Mouse (Mus musculus): ENCODE data around the gene Rhox3e. TPM values are rescaled to one million over a fixed set of nuclear protein-coding genes. Genes with fewer than 3 reads are reported as not detected.
"Not testable (repeated sequence)": the region's sequence is repeated elsewhere in the genome, so short reads cannot be mapped to it uniquely, and the experiment has no call there.

The Rhox3e gene
- not detected in 2 replicates for polyA plus RNA-seq (2012; rRNA removed)

- not testable (repeated sequence) for H3K27ac ChIP-seq (ENCODE audit: control insufficient read depth, insufficient read depth, low read depth, low read length); H3K4me3 ChIP-seq (ENCODE audit: control insufficient read depth, low read depth, low read length); H3K4me1 ChIP-seq (ENCODE audit: control insufficient read depth, insufficient read depth, low read length); H3K36me3 ChIP-seq (ENCODE audit: control insufficient read depth, insufficient read depth, low read length); H3K27me3 ChIP-seq (ENCODE audit: control insufficient read depth, insufficient read depth, low read length)
Observed at GRCm38 (mm10) chrX:37541719-37542118, at the start of gene Rhox3e. Rhox3e (plus strand) TSS chrX:37542019.

- not testable (repeated sequence) for H3K27ac ChIP-seq (ENCODE audit: control insufficient read depth, insufficient read depth, low read depth, low read length); H3K4me3 ChIP-seq (ENCODE audit: control insufficient read depth, low read depth, low read length); H3K27me3 ChIP-seq (ENCODE audit: control insufficient read depth, insufficient read depth, low read length); H3K4me1 ChIP-seq (ENCODE audit: control insufficient read depth, insufficient read depth, low read length); H3K36me3 ChIP-seq (ENCODE audit: control insufficient read depth, insufficient read depth, low read length)
Observed at GRCm38 (mm10) chrX:37514059-37514458, 27.8 kb upstream of the Rhox3e start, which contains the start of gene Rhox4d. Rhox4d (plus strand) TSS chrX:37514359.

GRCm38 (mm10) chrX:37530152-37530551 is 11.7 kb upstream of the Rhox3e start, which contains the start of gene Rhox2e:
Rhox2e (plus strand) TSS chrX:37530452.
- not testable (repeated sequence) for H3K36me3 ChIP-seq (ENCODE audit: control insufficient read depth, insufficient read depth, low read length); H3K4me1 ChIP-seq (ENCODE audit: control insufficient read depth, insufficient read depth, low read length); H3K4me3 ChIP-seq (ENCODE audit: control insufficient read depth, low read depth, low read length); H3K27me3 ChIP-seq (ENCODE audit: control insufficient read depth, insufficient read depth, low read length); H3K27ac ChIP-seq (ENCODE audit: control insufficient read depth, insufficient read depth, low read depth, low read length)

GRCm38 (mm10) chrX:37557112-37557511 is 15.3 kb downstream of the Rhox3e start, which contains the start of gene Rhox4e:
Rhox4e (plus strand) TSS chrX:37557412.
- H3K4me1 ChIP-seq (ENCODE audit: control insufficient read depth, insufficient read depth, low read length); H3K36me3 ChIP-seq (ENCODE audit: control insufficient read depth, insufficient read depth, low read length); H3K27me3 ChIP-seq (ENCODE audit: control insufficient read depth, insufficient read depth, low read length); H3K4me3 ChIP-seq (ENCODE audit: control insufficient read depth, low read depth, low read length); H3K27ac ChIP-seq (ENCODE audit: control insufficient read depth, insufficient read depth, low read depth, low read length): not testable (repeated sequence)

GRCm38 (mm10) chrX:37571105-37571504 is 29.3 kb downstream of the Rhox3e start, which contains the start of gene Rhox2f:
Rhox2f (plus strand) TSS chrX:37571405.
- H3K4me1 ChIP-seq (ENCODE audit: control insufficient read depth, insufficient read depth, low read length); H3K27ac ChIP-seq (ENCODE audit: control insufficient read depth, insufficient read depth, low read depth, low read length); H3K36me3 ChIP-seq (ENCODE audit: control insufficient read depth, insufficient read depth, low read length); H3K4me3 ChIP-seq (ENCODE audit: control insufficient read depth, low read depth, low read length); H3K27me3 ChIP-seq (ENCODE audit: control insufficient read depth, insufficient read depth, low read length): not testable (repeated sequence)

- H3K4me1 ChIP-seq (ENCODE audit: control insufficient read depth, insufficient read depth, low read length); H3K4me3 ChIP-seq (ENCODE audit: control insufficient read depth, low read depth, low read length); H3K27me3 ChIP-seq (ENCODE audit: control insufficient read depth, insufficient read depth, low read length); H3K36me3 ChIP-seq (ENCODE audit: control insufficient read depth, insufficient read depth, low read length); H3K27ac ChIP-seq (ENCODE audit: control insufficient read depth, insufficient read depth, low read depth, low read length): not testable (repeated sequence)
Observed at GRCm38 (mm10) chrX:37572638-37573037, 30.8 kb downstream of the Rhox3e start.

GRCm38 (mm10) chrX:37580692-37581091 is 38.9 kb downstream of the Rhox3e start, which contains the start of gene Rhox3f:
Rhox3f (plus strand) TSS chrX:37580992.
- not testable (repeated sequence) for H3K27me3 ChIP-seq (ENCODE audit: control insufficient read depth, insufficient read depth, low read length); H3K4me1 ChIP-seq (ENCODE audit: control insufficient read depth, insufficient read depth, low read length); H3K27ac ChIP-seq (ENCODE audit: control insufficient read depth, insufficient read depth, low read depth, low read length); H3K36me3 ChIP-seq (ENCODE audit: control insufficient read depth, insufficient read depth, low read length)
- H3K4me3 ChIP-seq (ENCODE audit: control insufficient read depth, low read depth, low read length), result peak within 1 kb of the TSS; percentile 32

Other genes with a start within 250 kb of the Rhox3e start
- 0.51 and 1.6 TPM in 2 replicates for gene Rhox3a2, start 162.0 kb upstream of the Rhox3e start, polyA plus RNA-seq (2012; rRNA removed)
- not detected in 2 replicates for gene Rhox4a2, start 151.2 kb upstream of the Rhox3e start, polyA plus RNA-seq (2012; rRNA removed)
- 0.32 and 0.43 TPM in 2 replicates for gene Rhox2b, start 130.0 kb upstream of the Rhox3e start, polyA plus RNA-seq (2012; rRNA removed)
- gene Rhox4b, start 109.5 kb upstream of the Rhox3e start, polyA plus RNA-seq (2012; rRNA removed), result not detected in 2 replicates
- gene Rhox2c, start 88.3 kb upstream of the Rhox3e start, polyA plus RNA-seq (2012; rRNA removed), result 0.21 TPM in 1 of 2 replicates, not detected in the other
- 0.21 and 0.25 TPM in 2 replicates for gene Rhox3c, start 83.4 kb upstream of the Rhox3e start, polyA plus RNA-seq (2012; rRNA removed)
- not detected in 2 replicates for gene Rhox4c, start 61.7 kb upstream of the Rhox3e start, polyA plus RNA-seq (2012; rRNA removed)
- gene Rhox2d, start 48.6 kb upstream of the Rhox3e start, polyA plus RNA-seq (2012; rRNA removed), result 0.17 TPM in 1 of 2 replicates, not detected in the other
- gene Rhox4d, start 27.7 kb upstream of the Rhox3e start, polyA plus RNA-seq (2012; rRNA removed), result 0.19 TPM in 1 of 2 replicates, not detected in the other
- gene Rhox2e, start 11.6 kb upstream of the Rhox3e start, polyA plus RNA-seq (2012; rRNA removed), result 0.19 and 0.31 TPM in 2 replicates
- not detected in 2 replicates for gene Rhox4e, start 15.4 kb downstream of the Rhox3e start, polyA plus RNA-seq (2012; rRNA removed)
- gene Rhox2f, start 29.4 kb downstream of the Rhox3e start, polyA plus RNA-seq (2012; rRNA removed), result not detected in 2 replicates
- gene Rhox3f, start 39.0 kb downstream of the Rhox3e start, polyA plus RNA-seq (2012; rRNA removed), result 0.23 and 0.32 TPM in 2 replicates
- not detected in 2 replicates for gene Rhox4f, start 65.7 kb downstream of the Rhox3e start, polyA plus RNA-seq (2012; rRNA removed)
- gene Rhox3g, start 86.6 kb downstream of the Rhox3e start, polyA plus RNA-seq (2012; rRNA removed), result 0.13 TPM in 1 of 2 replicates, not detected in the other
- not detected in 2 replicates for gene Rhox2g, start 101.5 kb downstream of the Rhox3e start, polyA plus RNA-seq (2012; rRNA removed)
- gene Rhox4g, start 109.3 kb downstream of the Rhox3e start, polyA plus RNA-seq (2012; rRNA removed), result not detected in 2 replicates
- gene Rhox3h, start 126.7 kb downstream of the Rhox3e start, polyA plus RNA-seq (2012; rRNA removed), result 0.29 and 0.47 TPM in 2 replicates
- gene Rhox2h, start 131.3 kb downstream of the Rhox3e start, polyA plus RNA-seq (2012; rRNA removed), result not detected in 2 replicates

All from testis, adult 2 months (tissue).